Mouse (Mus musculus) liver, adult 2 months (tissue): ENCODE data around the gene Kif13a.

Experiments used
- CTCF ChIP-seq: fragments of 200-500 bp; IDR thresholded peaks from 2 replicates; pipeline ENCODE4 v1.5.1; 2011; ENCODE audit warnings: low read depth, low read length, control low read depth
- POLR2A ChIP-seq: fragments of 200-500 bp; IDR thresholded peaks from 2 replicates; pipeline ENCODE4 v1.6.1; 2011; ENCODE audit warnings: low read length, control low read depth; ENCODE audit not compliant: insufficient read depth; ENCODE audit errors: extremely low read depth

- TF ChIP-seq POLR2A, result no peak
- TF ChIP-seq CTCF, result no peak
Observed at GRCm38 (mm10) chr13:46729998-46730397, 199.7 kb downstream of the Kif13a start.
